Mouse (Mus musculus): ENCODE data around the gene Ormdl2. TPM values are rescaled to one million over a fixed set of nuclear protein-coding genes. Genes with fewer than 3 reads are reported as not detected.
"Not testable (repeated sequence)": the region's sequence is repeated elsewhere in the genome, so short reads cannot be mapped to it uniquely, and the experiment has no call there.

The Ormdl2 gene
- polyA plus RNA-seq, 1 experiment from 2014 or later, result 31.2 TPM

- 97% methylated on average over 9 of the region's 9 CpGs for WGBS
- H3K36me3 ChIP-seq, result peaks cover 20% of the 10 kb centered on the region; the same call in 1 of the 2 replicates
- no peak overlapping the region for H3K4me2 ChIP-seq (replicated peaks)
- H3K4me1 ChIP-seq, result peaks cover 17% of the 10 kb centered on the region
- H3K9me3 ChIP-seq, result no peaks in the 10 kb centered on the region
- H3K27ac ChIP-seq, result no peak overlapping the region
- no peak overlapping the region for H3K9ac ChIP-seq
- no peaks in the 10 kb centered on the region for H3K27me3 ChIP-seq (replicated peaks)
- no peak for ATAC-seq (ENCODE audit: low FRiP score, low read depth)
- no peak overlapping the region for H3K4me3 ChIP-seq
Observed at GRCm38 (mm10) chr10:128823821-128824220, 2.4 kb upstream of the Ormdl2 start.

DNA sequence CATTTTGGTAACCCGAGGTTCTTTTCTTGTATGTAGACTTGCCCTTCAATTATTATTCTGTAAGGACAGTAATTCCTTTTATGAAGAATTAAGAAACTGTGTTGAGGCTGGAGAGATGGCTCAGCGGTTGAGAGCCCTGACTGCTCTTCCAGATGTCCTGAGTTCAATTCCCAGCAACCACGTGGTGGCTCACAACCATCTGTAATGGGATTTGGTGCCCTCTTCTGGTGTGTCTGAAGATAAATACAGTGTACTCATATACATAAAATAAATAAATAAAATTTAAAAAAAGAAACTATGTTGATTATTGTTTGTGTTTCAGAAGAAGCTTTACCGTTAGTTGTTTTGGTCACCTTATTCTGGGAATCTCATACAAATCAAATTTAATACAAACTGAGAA, 1.6 kb upstream of the Ormdl2 start:
- H3K9me3 ChIP-seq; H3K9ac ChIP-seq; H3K4me3 ChIP-seq; H3K27me3 ChIP-seq (replicated peaks); ATAC-seq (ENCODE audit: low FRiP score, low read depth); H3K27ac ChIP-seq: not testable (repeated sequence)
- Histone ChIP-seq H3K4me1 (peaks cover 17% of the 10 kb centered on the region), H3K36me3 (peaks cover 24% of the 10 kb centered on the region; the same call in 1 of the 2 replicates), H3K4me2 (replicated peaks) (peak overlapping the region; percentile 79)
- WGBS, result 79% methylated on average over 4 of the region's 4 CpGs

DNA sequence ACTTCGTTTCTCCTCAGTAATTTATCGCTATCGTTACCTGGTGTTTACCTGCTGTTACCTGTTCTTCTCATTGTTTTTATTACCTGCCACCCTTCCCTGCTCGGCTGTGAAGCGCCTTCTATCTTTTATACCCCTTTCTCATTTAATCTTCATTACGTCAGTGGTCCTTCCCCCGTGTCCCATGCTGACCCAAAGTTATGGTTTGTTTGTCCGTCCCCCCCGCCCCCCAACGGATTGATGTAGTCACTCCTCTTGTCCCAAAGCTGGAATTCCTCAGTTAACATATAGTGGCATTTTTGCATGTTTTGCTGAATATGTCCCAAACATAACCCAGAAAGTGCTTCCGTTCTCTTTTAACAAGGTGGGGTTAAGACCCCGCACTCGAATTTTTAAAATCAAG, 690 bp upstream of the Ormdl2 start:
- Histone ChIP-seq H3K27ac (no peak overlapping the region), H3K4me1 (peaks cover 17% of the 10 kb centered on the region), H3K9ac (peak overlapping the region; percentile 70), H3K9me3 (no peaks in the 10 kb centered on the region), H3K4me2 (replicated peaks) (peak overlapping the region; percentile 79), H3K27me3 (replicated peaks) (no peaks in the 10 kb centered on the region), H3K4me3 (peak overlapping the region; percentile 81), H3K36me3 (peaks cover 28% of the 10 kb centered on the region)
- WGBS, result 8% methylated on average over 13 of the region's 13 CpGs
- peak; percentile 17 for ATAC-seq (ENCODE audit: low FRiP score, low read depth)

- H3K4me3 ChIP-seq, result no peak overlapping the region
Observed at GRCm38 (mm10) chr10:128820217-128820616, 1.2 kb downstream of the Ormdl2 start.

DNA sequence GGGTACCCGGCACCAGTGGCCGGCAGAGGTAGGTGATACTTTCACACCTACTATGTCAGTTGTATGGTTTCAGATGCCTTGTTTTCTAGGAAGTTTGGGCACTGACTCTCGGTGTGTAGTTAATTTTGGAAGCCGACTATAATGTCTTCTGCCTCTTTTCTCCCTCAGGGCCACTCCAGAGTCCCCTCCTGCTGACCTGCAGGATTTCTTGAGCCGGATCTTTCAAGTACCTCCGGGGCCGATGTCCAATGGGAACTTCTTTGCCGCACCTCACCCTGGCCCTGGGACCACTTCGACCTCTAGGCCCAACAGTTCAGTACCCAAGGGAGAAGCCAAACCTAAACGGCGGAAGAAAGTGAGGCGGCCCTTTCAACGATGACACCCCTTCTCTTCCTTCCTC, 4.4 kb downstream of the Ormdl2 start, which contains the start of gene Sarnp:
TSS of gene Sarnp (plus strand) at position 301 of the 400 bp plus-strand sequence.
- no peak within 1 kb of the TSS for H3K27ac ChIP-seq
- H3K9ac ChIP-seq, result no peak within 1 kb of the TSS
- no peaks in the 10 kb centered on the region for H3K27me3 ChIP-seq (replicated peaks)
- WGBS, result 92% methylated on average over 13 of the region's 13 CpGs
- H3K36me3 ChIP-seq, result peaks cover 58% of the 10 kb centered on the region
- no peak within 1 kb of the TSS for H3K4me3 ChIP-seq
- H3K4me1 ChIP-seq, result peaks cover 8% of the 10 kb centered on the region; the same call in 1 of the 2 replicates
- H3K9me3 ChIP-seq, result no peaks in the 10 kb centered on the region
- no peak for ATAC-seq (ENCODE audit: low FRiP score, low read depth)
- no peak within 1 kb of the TSS for H3K4me2 ChIP-seq (replicated peaks)

More at GRCm38 (mm10) chr10:128820217-128820616, 1.2 kb downstream of the Ormdl2 start:
- H3K9me3 ChIP-seq, result no peaks in the 10 kb centered on the region
- H3K9ac ChIP-seq, result no peak overlapping the region
- 93% methylated on average over 4 of the region's 4 CpGs for WGBS
- no peak overlapping the region for H3K4me2 ChIP-seq (replicated peaks)
- peaks cover 17% of the 10 kb centered on the region for H3K4me1 ChIP-seq
- H3K36me3 ChIP-seq, result peaks cover 43% of the 10 kb centered on the region
- no peaks in the 10 kb centered on the region for H3K27me3 ChIP-seq (replicated peaks)
- H3K27ac ChIP-seq, result no peak overlapping the region
- no peak for ATAC-seq (ENCODE audit: low FRiP score, low read depth)

- H3K36me3 ChIP-seq, result peaks cover 20% of the 10 kb centered on the region
- peak overlapping the region; percentile 78 for H3K4me2 ChIP-seq (replicated peaks)
- no peaks in the 10 kb centered on the region for H3K9me3 ChIP-seq
- H3K9ac ChIP-seq, result peak overlapping the region; percentile 78; the same call in 1 of the 2 replicates
- peak overlapping the region; percentile 13 for H3K4me3 ChIP-seq
- 91% methylated on average over 8 of the region's 8 CpGs for WGBS
- ATAC-seq (ENCODE audit: low FRiP score, low read depth), result no peak
- no peak overlapping the region for H3K27ac ChIP-seq
- no peaks in the 10 kb centered on the region for H3K27me3 ChIP-seq (replicated peaks)
- H3K4me1 ChIP-seq, result peaks cover 53% of the 10 kb centered on the region
Observed at GRCm38 (mm10) chr10:128807018-128807417, 14.4 kb downstream of the Ormdl2 start.

DNA sequence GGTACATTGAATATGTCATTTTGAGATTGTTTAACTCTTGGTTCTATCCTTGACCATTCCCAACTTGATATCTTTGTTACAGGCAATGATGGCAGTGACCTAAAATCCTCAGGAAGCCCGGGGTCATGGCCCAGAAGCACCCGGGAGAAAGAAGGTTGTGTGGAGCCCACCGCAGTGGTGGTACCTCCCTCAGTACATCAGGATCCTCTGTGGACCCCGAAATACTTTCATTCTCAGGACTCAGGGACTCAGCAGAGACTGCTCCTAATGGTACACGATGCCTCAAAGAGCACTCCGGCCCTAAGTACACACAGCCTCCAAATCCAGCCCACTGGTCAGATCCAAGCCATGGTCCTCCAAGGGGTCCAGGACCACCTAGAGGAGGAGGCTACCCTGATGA, 15.4 kb downstream of the Ormdl2 start:
- Histone ChIP-seq H3K4me2 (replicated peaks) (peak overlapping the region; percentile 78), H3K9me3 (no peaks in the 10 kb centered on the region), H3K27me3 (replicated peaks) (no peaks in the 10 kb centered on the region), H3K4me1 (peaks cover 53% of the 10 kb centered on the region), H3K36me3 (peaks cover 25% of the 10 kb centered on the region), H3K4me3 (peak overlapping the region; percentile 82), H3K9ac (peak overlapping the region; percentile 78), H3K27ac (no peak overlapping the region)
- ATAC-seq (ENCODE audit: low FRiP score, low read depth), result no peak
- 67% methylated on average over 6 of the region's 6 CpGs for WGBS

- H3K4me1 ChIP-seq, result peaks cover 53% of the 10 kb centered on the region
- ATAC-seq (ENCODE audit: low FRiP score, low read depth), result peak; percentile 93
- peaks cover 30% of the 10 kb centered on the region for H3K36me3 ChIP-seq
- WGBS, result under 1% methylated on average over 66 of the region's 70 CpGs
- no peaks in the 10 kb centered on the region for H3K9me3 ChIP-seq
- H3K9ac ChIP-seq, result peak overlapping the region; percentile 78
- H3K27me3 ChIP-seq (replicated peaks), result no peaks in the 10 kb centered on the region
- H3K4me3 ChIP-seq, result peak overlapping the region; percentile 82
- peak overlapping the region; percentile 78 for H3K4me2 ChIP-seq (replicated peaks)
- peak overlapping the region; percentile 95 for H3K27ac ChIP-seq
Observed at GRCm38 (mm10) chr10:128805092-128806000, 16.1 kb downstream of the Ormdl2 start.

DNA sequence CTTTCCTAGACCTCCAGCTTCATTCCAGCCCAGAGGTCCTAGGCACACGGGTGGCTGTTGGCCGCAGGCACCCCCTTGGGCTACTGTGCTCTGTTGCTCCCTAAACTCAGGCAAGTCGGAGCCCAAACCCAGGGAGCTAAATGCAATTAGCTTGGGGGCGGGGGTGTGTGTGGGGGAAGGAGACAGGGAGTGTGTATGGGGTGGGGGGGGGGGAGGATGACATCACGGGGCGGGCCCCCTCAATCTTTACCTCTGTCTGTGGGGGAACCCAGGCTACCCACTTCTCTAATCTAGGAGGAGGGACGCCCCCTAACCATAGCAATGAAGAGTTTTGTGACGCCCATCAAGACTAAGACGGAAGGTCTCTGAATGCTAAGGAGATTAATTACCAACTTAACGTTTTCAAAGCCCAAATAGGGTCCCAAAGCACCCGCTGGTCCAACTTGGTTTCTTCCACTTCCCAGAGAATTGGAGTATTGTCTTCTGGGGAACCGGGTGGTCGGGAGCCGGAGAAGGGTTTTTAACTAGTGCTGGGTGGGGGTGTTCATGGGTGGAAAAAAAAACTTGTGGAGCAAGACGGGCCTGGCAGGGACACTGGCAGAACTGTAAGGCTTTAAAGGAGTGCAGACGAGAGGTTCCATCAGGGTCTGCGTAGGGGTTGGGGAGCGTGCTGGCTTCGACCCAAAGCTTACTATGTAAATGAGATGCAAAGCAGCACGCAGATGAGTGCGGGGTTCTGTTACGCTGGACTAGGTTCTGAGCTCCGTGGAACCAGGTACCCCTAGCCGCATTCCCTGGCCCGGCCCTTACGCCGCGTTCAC, 17.0 kb downstream of the Ormdl2 start, which contains the start of gene Tmem198b:
TSS of gene Tmem198b (minus strand) at position 100 of the 821 bp plus-strand sequence.
- peak within 1 kb of the TSS; percentile 82 for H3K4me3 ChIP-seq
- H3K4me1 ChIP-seq, result peaks cover 51% of the 10 kb centered on the region
- peak within 1 kb of the TSS; percentile 78 for H3K4me2 ChIP-seq (replicated peaks)
- peaks cover 33% of the 10 kb centered on the region for H3K36me3 ChIP-seq
- no peaks in the 10 kb centered on the region for H3K9me3 ChIP-seq
- peak; percentile 72 for ATAC-seq (ENCODE audit: low FRiP score, low read depth)
- no peaks in the 10 kb centered on the region for H3K27me3 ChIP-seq (replicated peaks)
- peak within 1 kb of the TSS; percentile 78 for H3K9ac ChIP-seq
- under 1% methylated on average over 27 of the region's 28 CpGs for WGBS
- H3K27ac ChIP-seq, result peak within 1 kb of the TSS; percentile 95

- Histone ChIP-seq H3K27me3 (replicated peaks) (no peaks in the 10 kb centered on the region), H3K9ac (peak within 1 kb of the TSS; percentile 78), H3K36me3 (peaks cover 29% of the 10 kb centered on the region), H3K4me1 (peaks cover 45% of the 10 kb centered on the region), H3K9me3 (no peaks in the 10 kb centered on the region), H3K4me2 (replicated peaks) (peak within 1 kb of the TSS; percentile 78), H3K27ac (peak within 1 kb of the TSS; percentile 95), H3K4me3 (peak within 1 kb of the TSS; percentile 82)
- under 1% methylated on average over 14 of the region's 14 CpGs for WGBS
- ATAC-seq (ENCODE audit: low FRiP score, low read depth), result peak; percentile 3; the same call in 1 of the 2 replicates
Observed at GRCm38 (mm10) chr10:128803771-128804270, 17.6 kb downstream of the Ormdl2 start, which contains the start of gene Dnajc14. TSS of gene Dnajc14 (plus strand) at chr10:128804062.

DNA sequence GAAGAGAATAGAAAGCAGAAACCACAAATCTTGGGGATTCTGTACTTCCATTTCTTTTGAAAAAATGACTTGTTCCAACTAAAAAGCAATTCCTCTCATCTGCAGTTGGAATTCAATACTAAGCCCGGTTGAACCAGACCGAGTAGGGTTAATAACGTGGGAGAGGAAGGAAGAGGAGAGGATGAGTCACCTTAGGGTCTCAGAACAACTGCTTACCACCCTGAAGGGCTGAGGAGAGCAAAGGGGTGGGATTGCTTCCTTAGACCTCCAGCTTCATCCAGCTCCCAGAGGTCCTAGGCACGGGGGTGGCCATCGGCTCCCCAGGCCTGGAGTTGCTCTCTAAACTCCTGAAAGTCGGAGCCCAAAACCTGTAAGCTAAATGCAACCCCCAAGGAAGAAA, 18.1 kb downstream of the Ormdl2 start:
- Histone ChIP-seq H3K27me3 (replicated peaks) (no peaks in the 10 kb centered on the region), H3K4me1 (peaks cover 40% of the 10 kb centered on the region), H3K4me3 (peak overlapping the region; percentile 82), H3K36me3 (peaks cover 24% of the 10 kb centered on the region), H3K4me2 (replicated peaks) (peak overlapping the region; percentile 78), H3K9ac (peak overlapping the region; percentile 78), H3K27ac (no peak overlapping the region; the same call in 1 of the 2 replicates), H3K9me3 (no peaks in the 10 kb centered on the region)
- WGBS, result 20% methylated on average over 6 of the region's 6 CpGs
- ATAC-seq (ENCODE audit: low FRiP score, low read depth), result no peak
